Mouse (Mus musculus): Measurements from ENCODE around the gene Cdc42ep5.

Gene Cdc42ep5

DNA sequence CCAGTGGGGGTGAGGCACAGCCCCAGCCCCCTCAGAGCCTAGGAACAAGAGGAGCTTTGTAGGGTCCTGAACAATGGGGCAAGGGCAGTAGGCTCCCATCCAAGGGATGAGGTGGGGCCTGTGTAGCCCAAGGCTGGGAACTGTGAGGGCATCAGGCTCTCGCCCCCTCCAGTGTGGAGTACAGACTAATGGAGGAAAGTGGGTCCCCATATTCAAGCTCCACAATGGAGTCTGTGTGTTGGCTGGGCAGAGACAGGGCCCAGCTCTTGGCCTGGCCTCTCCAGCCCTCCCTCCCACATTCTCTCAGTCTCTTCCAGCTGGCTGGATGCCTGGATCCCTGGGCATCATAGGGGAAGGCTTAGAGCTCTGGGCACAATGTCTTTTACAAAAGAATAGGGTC is 40.9 kb downstream of the Cdc42ep5 start:
- POLR2A ChIA-PET = interaction anchor here in 3 of 4 experiments (0.7 to 9.6 kb wide), 35 partner anchors 11 to 689 kb away, joined by 3 to 273 read pairs (median 7); partner anchors contain the start of genes Leng8 (in 3 of the 3), Mboat7 (in 3 of the 3), Tsen34 (in 3 of the 3) and Cdc42ep5 (in 2 of the 3)
- CTCF ChIA-PET = interaction anchor here in 3 of 4 experiments (0.5 to 2.9 kb wide), 13 partner anchors 10 to 649 kb away, joined by 3 to 18 read pairs (median 5); partner anchors contain the start of genes Leng8 (in 2 of the 3), Ndufa3 (in 1 of the 3), Oscar (in 1 of the 3) and Tnni3 (in 1 of the 3)

DNA sequence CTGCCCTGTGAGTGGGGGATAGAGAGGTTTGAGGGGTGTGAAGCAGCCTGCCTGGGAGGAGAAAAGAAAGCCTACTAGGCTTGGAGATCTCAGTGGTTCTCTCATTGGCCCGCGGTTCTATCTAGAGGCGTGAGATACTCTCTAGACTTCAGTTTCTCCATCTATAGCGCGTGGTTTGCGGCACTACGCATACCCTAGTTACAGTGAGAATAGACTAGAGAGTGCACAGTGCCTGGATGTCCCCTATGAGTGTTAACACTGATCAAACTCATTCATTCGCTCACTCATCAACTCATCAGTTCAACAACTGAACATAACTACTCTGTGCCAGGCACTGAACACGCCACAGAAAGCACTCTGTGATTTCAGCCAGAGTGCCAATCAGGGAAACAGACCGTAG is 41.9 kb downstream of the Cdc42ep5 start:
- CTCF ChIA-PET = interaction anchor here in 1 of 4 experiments (2.7 kb wide), 1 partner anchor 505 kb away, joined by 6 read pairs; the partner anchor contains the start of gene Ndufa3

DNA sequence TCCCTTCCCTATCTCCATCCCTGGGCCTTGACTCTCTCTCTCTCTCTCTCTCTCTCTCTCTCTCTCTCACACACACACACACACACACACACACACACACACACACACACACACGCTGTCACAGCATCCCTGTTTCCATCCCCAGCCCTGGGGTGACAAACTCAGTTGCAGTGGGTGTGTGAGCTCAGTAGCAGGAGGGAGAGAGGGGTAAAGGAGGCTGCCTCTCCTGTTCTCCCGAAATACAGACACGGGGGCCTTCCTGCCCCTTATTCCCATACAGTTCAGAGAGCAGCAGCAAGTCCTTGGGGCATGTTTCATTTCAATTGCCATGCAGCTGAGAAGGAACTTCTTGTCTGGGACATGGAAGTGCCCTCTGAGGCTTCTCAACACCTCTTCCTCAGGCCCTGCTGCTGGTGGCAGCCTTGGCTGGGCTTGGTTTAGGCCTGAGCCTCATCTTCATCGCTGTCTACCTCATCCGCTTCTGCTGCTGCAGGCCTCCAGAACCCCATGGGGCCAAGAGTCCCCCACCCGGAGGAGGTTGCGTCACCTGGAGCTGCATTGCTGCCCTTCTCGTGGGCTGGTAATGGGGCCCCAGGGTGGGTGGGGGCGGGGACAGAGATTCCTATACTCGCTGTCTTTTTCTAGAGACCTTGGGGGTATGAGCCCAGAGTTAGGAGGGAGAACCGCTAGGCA is 42.4 kb downstream of the Cdc42ep5 start:
- ChIA-PET CTCF (interaction anchor here in 2 of 4 experiments (0.9 to 1.7 kb wide), 2 partner anchors 9 to 305 kb away, joined by 3 to 5 read pairs; no protein-coding TSS in a partner anchor), POLR2A (interaction anchor here in 3 of 4 experiments (0.6 to 9.6 kb wide), 10 partner anchors 9 to 915 kb away, joined by 3 to 273 read pairs (median 4); partner anchors contain the start of genes Leng8 (in 2 of the 3), Cox6b2 (in 1 of the 3) and Leng9 (in 1 of the 3))

More for the DNA sequence above, 41.9 kb downstream of the Cdc42ep5 start:
- POLR2A ChIA-PET = interaction anchor here in 3 of 4 experiments (0.7 to 9.6 kb wide), 13 partner anchors 8 to 630 kb away, joined by 3 to 273 read pairs (median 6); partner anchors contain the start of genes Leng8 (in 2 of the 3), Leng9 (in 2 of the 3), Cox6b2 (in 1 of the 3) and Mboat7 (in 1 of the 3)

DNA sequence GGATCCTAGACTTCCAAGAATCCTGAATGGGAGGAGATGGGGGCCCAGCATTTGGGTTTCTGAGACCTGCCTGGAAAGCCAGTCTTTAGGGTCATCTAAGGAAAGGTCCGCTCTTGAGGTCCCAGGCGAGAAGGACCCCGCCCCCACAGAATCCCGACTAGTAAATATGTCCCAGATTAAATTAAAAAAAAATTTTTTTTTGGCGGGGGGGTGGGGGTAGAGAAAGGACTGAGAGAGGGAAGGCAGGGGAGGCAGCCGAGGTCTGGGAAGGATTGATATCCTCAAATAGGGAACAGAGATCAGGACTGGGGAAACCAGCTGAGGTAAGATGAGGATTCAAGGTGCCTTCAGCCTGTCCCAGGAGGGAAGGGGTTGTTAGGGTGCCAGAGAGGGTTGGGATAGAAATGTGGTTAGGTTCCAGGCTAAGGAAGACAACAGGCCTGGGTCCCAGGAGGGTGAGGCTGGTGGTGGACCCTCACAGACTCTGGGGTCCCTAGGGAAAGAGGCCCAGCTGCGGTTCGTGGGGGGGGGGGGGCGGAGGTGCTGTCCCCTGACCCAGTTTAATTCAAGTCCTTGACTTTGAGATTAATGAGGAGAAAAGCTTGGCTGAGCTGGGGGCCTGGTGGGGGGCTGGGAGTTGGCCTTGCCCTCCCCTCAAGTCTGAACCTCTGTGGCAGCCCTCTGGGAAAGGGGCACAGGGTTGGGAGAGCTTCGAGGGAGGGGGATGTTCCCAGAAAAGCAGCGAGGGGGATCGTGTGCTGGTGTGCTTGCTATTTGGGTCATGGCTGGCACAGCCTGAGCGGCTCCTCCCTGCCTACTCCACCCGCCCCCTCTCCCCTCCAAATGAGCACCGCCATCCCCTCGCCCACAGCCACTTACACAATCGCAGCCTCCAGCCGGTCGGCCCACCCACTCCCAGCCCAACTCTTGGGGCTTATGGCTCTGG is 44.4 kb downstream of the Cdc42ep5 start:
- ChIA-PET POLR2A (interaction anchor here in 3 of 4 experiments (0.5 to 9.6 kb wide), 12 partner anchors 8 to 634 kb away, joined by 3 to 273 read pairs (median 4); partner anchors contain the start of genes Leng8 (in 2 of the 3), Leng9 (in 1 of the 3), Mboat7 (in 1 of the 3) and Tsen34 (in 1 of the 3)), CTCF (interaction anchor here (0.6 to 2.1 kb wide), 14 partner anchors 11 to 1214 kb away, joined by 3 to 10 read pairs (median 3); partner anchors contain the start of genes Leng8 (in 1 of the 4), Leng9 (in 1 of the 4), Rpl28 (in 1 of the 4) and Tnni3 (in 1 of the 4))

DNA sequence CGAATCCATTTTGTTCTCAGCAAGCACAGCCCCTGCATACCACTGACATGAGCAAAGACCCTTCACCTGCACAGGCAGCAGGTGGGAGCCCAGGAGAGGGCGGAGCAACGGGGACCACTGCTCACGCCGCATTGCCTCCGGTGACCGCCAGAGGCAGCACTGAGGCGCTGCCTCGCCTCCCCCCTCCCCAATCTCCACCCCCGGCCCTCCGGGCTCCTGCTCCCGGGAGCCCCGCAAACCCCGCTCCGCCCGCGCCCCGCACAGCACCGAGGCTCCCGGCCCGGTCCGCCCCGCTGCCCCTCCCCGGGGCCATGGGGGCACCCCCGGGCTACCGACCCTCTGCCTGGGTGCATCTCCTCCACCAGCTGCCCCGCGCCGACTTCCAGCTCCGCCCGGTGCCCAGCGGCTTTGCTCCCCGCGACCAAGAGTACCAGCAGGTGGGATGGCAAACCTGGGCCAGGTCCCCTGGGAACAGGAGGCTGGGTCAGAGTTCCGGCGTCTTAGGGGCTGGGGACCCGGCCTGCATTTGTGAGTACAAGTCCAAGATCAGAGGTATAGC is 45.2 kb downstream of the Cdc42ep5 start, which contains the start of gene Ttyh1:
Gene Ttyh1 (plus strand): TSS at position 65 of the 559 bp plus-strand sequence.
- CTCF ChIA-PET = interaction anchor here in 3 of 4 experiments (0.6 to 2.1 kb wide), 11 partner anchors 12 to 1215 kb away, joined by 3 to 10 read pairs (median 3); partner anchors contain the start of genes Leng8 (in 1 of the 3), Leng9 (in 1 of the 3) and Rpl28 (in 1 of the 3)
- POLR2A ChIA-PET = interaction anchor here in 3 of 4 experiments (0.6 to 9.6 kb wide), 8 partner anchors 9 to 635 kb away, joined by 3 to 273 read pairs (median 5); partner anchors contain the start of genes Leng9 (in 2 of the 3), Leng8 (in 1 of the 3), Mboat7 (in 1 of the 3) and Tsen34 (in 1 of the 3)

DNA sequence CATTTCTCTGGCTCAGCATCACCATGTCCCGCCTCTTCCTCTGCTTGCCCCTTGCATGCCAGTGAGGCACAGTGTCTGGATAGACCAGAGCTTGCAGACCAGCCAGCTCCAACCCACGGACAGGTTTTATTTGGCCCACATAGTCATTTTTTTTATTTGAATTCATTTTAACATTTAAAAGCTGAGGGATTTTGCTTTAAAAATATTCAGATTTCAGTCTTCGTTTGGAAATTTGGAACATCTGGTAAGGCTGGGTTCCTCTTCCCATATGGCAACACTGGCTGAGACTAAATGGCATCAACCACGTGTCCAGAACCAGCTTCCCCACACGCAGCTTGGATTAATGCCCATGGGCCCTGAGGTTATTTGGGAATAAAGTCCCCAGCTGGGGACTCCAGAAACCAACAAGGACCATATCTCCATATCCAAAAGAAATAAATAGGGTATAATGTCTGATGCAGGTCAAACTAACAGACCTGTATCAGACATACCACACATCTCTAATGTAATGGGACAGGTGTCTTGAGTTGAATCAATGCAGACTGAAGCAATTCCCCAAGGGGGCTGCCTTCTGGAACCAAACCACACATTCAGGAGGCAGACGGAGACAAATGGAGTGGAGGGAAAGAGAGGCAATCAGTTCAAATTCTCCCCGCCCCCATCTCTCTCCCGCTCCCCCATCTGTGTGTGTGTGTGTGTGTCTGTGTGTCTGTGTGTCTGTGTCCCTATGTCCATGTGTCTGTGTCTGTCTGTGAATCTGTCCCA is 47.4 kb downstream of the Cdc42ep5 start:
- POLR2A ChIA-PET = interaction anchor here in 2 of 4 experiments (0.8 to 1.0 kb wide), 2 partner anchors 310 to 361 kb away, joined by 3 read pairs; no protein-coding TSS in a partner anchor
- CTCF ChIA-PET = interaction anchor here in 2 of 4 experiments (1.0 to 1.2 kb wide), 3 partner anchors 14 to 19 kb away, joined by 3 to 4 read pairs (median 3); partner anchors contain the start of gene Leng8 (in 1 of the 2)

DNA sequence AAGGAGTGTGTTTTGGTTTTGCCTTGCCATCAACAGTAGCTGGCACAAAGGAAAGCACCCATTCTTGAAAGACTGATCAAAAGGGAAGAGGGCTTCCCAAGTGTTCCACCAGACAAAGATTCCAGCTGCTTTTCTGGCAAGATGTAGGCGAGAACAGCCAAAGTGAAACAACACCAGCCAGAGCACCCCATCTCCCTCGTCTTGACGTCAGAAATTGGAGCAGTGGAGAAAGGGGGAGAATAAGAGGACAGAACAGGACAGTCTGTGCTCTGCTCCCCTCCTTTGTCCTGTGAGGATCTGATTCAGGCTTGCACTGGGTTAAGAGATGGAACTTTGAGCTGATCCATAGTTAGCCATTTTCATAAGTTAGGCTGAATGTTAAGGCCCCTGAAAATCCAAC is 52.9 kb downstream of the Cdc42ep5 start:
- ChIA-PET POLR2A (interaction anchor here in 3 of 4 experiments (0.8 to 1.3 kb wide), 6 partner anchors 12 to 419 kb away, joined by 3 to 5 read pairs (median 3); partner anchors contain the start of genes Leng8 (in 1 of the 3) and Mboat7 (in 1 of the 3)), CTCF (interaction anchor here in 1 of 4 experiments (0.8 to 1.2 kb wide), 2 partner anchors 14 to 315 kb away, joined by 3 read pairs; no protein-coding TSS in a partner anchor)

DNA sequence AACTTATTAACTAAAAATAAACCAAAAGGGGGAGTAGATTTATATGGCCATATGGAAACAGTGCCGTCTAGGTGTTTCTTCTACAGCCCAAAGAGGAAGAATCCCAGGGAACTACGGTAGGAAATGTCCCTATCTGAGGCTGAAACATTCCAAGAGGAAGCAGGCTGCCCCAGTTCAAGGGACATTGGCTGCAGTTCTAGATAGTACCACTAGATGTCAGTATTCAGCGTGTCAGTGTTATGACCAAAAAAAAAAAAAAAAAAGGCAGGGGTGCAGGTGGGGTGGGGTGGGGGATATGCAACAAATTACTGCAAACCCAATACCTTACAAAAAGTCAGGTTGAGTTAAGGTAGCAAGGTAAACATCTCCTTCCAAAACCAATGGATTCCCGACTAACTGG is 61.2 kb downstream of the Cdc42ep5 start:
- POLR2A ChIA-PET = interaction anchor here in 2 of 4 experiments (0.9 to 2.4 kb wide), 2 partner anchors 22 to 33 kb away, joined by 5 to 9 read pairs; partner anchors contain the start of gene Leng8 (in 1 of the 2)
- CTCF ChIA-PET = interaction anchor here in 3 of 4 experiments (0.6 to 1.4 kb wide), 12 partner anchors 9 to 506 kb away, joined by 3 to 8 read pairs (median 4); partner anchors contain the start of gene Ttyh1 (in 1 of the 3)

Data from embryonic stem cell, embryonic (primary cell).